Mouse (Mus musculus) liver, postnatal 0 days (tissue): Measurements from ENCODE around the gene Rps6kc1. TPM values are rescaled to one million over a fixed set of nuclear protein-coding genes. Genes with fewer than 3 reads are reported as not detected.

ENCODE experiments used
- ATAC-seq: fragments of 200-750 bp; cut with Nextera tagmentation; 2 replicates; pipeline ENCODE4 v1.8.0; 2017; ENCODE audit warnings: mild to moderate bottlenecking, moderate library complexity
- DNase-seq: peaks from one replicate; pipeline ENCODE4 v3.0.0-alpha.2; 2016
- H3K27ac ChIP-seq: fragments of 300-500 bp; sonication (generic); 2 replicates; pipeline ENCODE4 v1.5.1; 2014; ENCODE audit warnings: antibody characterized with exemption, moderate library complexity, mild to moderate bottlenecking, low read depth
- H3K27me3 ChIP-seq: fragments of 300-500 bp; sonication (generic); 2 replicates; pipeline ENCODE4 v1.6.1; 2014; ENCODE audit warnings: low read length, control low read depth, mixed read lengths; ENCODE audit not compliant: insufficient read depth
- H3K36me3 ChIP-seq: fragments of 300-500 bp; sonication (generic); replicated peaks from 2 replicates; pipeline ENCODE4 v1.6.1; 2014; ENCODE audit warnings: mild to moderate bottlenecking, control low read depth, low read length, moderate library complexity, mixed read lengths; ENCODE audit not compliant: insufficient read depth
- H3K4me1 ChIP-seq: fragments of 300-500 bp; sonication (generic); 2 replicates; pipeline ENCODE4 v1.6.1; 2014; ENCODE audit warnings: antibody characterized with exemption, mild to moderate bottlenecking, control low read depth; ENCODE audit not compliant: insufficient read depth
- H3K4me2 ChIP-seq: fragments of 300-500 bp; sonication (generic); 2 replicates; pipeline ENCODE4 v1.6.1; 2014; ENCODE audit warnings: low read depth, mild to moderate bottlenecking, low read length, moderate library complexity, mixed read lengths
- H3K4me3 ChIP-seq: fragments of 300-500 bp; sonication (generic); 2 replicates; pipeline ENCODE4 v1.5.1; 2014; ENCODE audit warnings: low read depth, low read length
- H3K9ac ChIP-seq: fragments of 300-500 bp; sonication (generic); replicated peaks from 2 replicates; pipeline ENCODE4 v1.6.1; 2014; ENCODE audit warnings: mild to moderate bottlenecking, moderate library complexity
- H3K9me3 ChIP-seq: fragments of 300-500 bp; sonication (generic); 2 replicates; pipeline ENCODE4 v1.6.1; 2016; ENCODE audit warnings: mild to moderate bottlenecking, control low read depth, low read length, mixed read lengths
- CTCF ChIP-seq: sonication (generic); IDR thresholded peaks from 2 replicates; pipeline ENCODE4 v1.5.1; 2016; ENCODE audit warnings: antibody characterized with exemption, low read depth
- EP300 ChIP-seq: IDR thresholded peaks from 2 replicates; pipeline ENCODE4 v1.6.1; 2016; ENCODE audit warnings: antibody characterized with exemption, low read depth, mild to moderate bottlenecking
- WGBS: fragments of 180-500 bp; shearing (Covaris S2); extraction: QIAGEN DNeasy Blood & Tissue Kit; methylation state at CpG from one replicate; pipeline ENCODE4 v1.1.7; 2014; ENCODE audit not compliant: insufficient replicate concordance; 5-methylcytosine and 5-hydroxymethylcytosine counted together
- polyA plus RNA-seq: library from polyadenylated mRNA; unstranded; fragments of >200 nt; fragmentation: Nextera tagmentation; extraction: Ambion mirVana; gene quantifications from 2 replicates; pipeline ENCODE4 v1.2.1, GENCODE M21; 2015

Rps6kc1 gene
- polyA plus RNA-seq, 1 experiment from 2014 or later = 3.9 TPM

GRCm38 (mm10) chr1:190661249-190661648, 250.3 kb downstream of the Rps6kc1 start:
- H3K9ac ChIP-seq = no peak overlapping the region

DNA sequence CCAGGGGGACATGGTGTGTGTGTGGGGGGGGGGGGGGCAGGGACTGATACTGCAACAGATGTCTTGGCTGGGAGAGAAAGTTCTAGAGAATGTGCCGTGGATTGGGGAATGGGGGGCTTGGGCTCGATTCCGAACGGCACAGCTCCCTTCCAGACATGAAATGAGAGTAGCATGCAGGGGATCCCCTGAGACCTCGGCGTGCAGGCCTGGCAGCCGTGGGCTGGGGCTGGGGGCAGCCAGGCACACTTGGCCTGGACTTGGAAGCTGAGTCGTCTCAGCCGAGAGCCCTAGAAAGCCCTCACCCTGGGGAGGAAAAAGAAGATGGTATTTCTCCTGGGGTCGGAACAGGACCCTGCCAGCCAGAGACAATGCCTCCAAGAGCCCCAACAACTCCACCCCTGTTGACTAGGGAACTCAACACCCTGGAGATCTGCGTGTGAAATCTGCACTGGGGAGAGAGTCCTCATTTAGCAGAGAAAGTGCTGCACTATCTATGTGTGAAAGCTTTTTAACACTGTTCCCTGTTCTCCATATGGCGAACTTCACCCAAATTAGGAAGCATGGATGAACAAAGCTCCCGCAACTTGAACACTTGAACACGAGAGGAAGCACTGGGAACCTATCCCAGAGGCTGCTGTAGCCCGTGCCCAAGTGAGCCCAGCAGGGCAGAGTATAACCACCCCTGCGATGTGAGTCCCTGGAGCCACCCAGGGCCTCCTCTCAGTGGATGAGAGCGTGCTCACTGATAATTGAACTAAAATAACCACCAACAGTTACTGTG, 251.7 kb downstream of the Rps6kc1 start:
- H3K27me3 ChIP-seq = no peaks in the 10 kb centered on the region
- H3K9me3 ChIP-seq = no peaks in the 10 kb centered on the region
- H3K4me1 ChIP-seq = no peaks in the 10 kb centered on the region
- H3K27ac ChIP-seq = no peak overlapping the region
- no peaks in the 10 kb centered on the region for H3K36me3 ChIP-seq
- DNase-seq (no peak), ATAC-seq (no peak)
- 81% methylated on average over 17 of the region's 17 CpGs for WGBS
- H3K9ac ChIP-seq = no peak overlapping the region
- no peak overlapping the region for H3K4me2 ChIP-seq
- no peak overlapping the region for H3K4me3 ChIP-seq
- TF ChIP-seq EP300 (no peak), CTCF (no peak)

More at GRCm38 (mm10) chr1:190661249-190661648, 250.3 kb downstream of the Rps6kc1 start:
- no peak overlapping the region for H3K4me3 ChIP-seq
- H3K4me2 ChIP-seq = no peak overlapping the region
- H3K27me3 ChIP-seq = no peaks in the 10 kb centered on the region
- DNase-seq (no peak), ATAC-seq (no peak)
- no peaks in the 10 kb centered on the region for H3K9me3 ChIP-seq
- no peaks in the 10 kb centered on the region for H3K36me3 ChIP-seq
- TF ChIP-seq CTCF = no peak
- no peak for TF ChIP-seq EP300
- no peaks in the 10 kb centered on the region for H3K4me1 ChIP-seq
- WGBS = 77% methylated on average over 15 of the region's 15 CpGs
- no peak overlapping the region for H3K27ac ChIP-seq

GRCm38 (mm10) chr1:190658266-190658665, 253.3 kb downstream of the Rps6kc1 start:
- Histone ChIP-seq H3K4me2 (no peak overlapping the region), H3K27me3 (no peaks in the 10 kb centered on the region), H3K36me3 (no peaks in the 10 kb centered on the region), H3K4me3 (no peak overlapping the region), H3K4me1 (no peaks in the 10 kb centered on the region), H3K9ac (no peak overlapping the region), H3K9me3 (no peaks in the 10 kb centered on the region), H3K27ac (no peak overlapping the region)
- 84% methylated on average over 13 of the region's 13 CpGs for WGBS
- DNase-seq (no peak), ATAC-seq (no peak)
- no peak for TF ChIP-seq CTCF
- no peak for TF ChIP-seq EP300

GRCm38 (mm10) chr1:190656089-190656488, 255.5 kb downstream of the Rps6kc1 start:
- TF ChIP-seq CTCF = no peak
- no peak for TF ChIP-seq EP300
- Histone ChIP-seq H3K27ac (no peak overlapping the region), H3K27me3 (no peaks in the 10 kb centered on the region), H3K4me2 (no peak overlapping the region), H3K4me3 (no peak overlapping the region), H3K9ac (no peak overlapping the region), H3K4me1 (no peaks in the 10 kb centered on the region), H3K9me3 (no peaks in the 10 kb centered on the region), H3K36me3 (no peaks in the 10 kb centered on the region)
- no peak for DNase-seq
- 55% methylated on average over 9 of the region's 9 CpGs for WGBS
- no peak for ATAC-seq

GRCm38 (mm10) chr1:190655651-190656050, 255.9 kb downstream of the Rps6kc1 start:
- no peaks in the 10 kb centered on the region for H3K4me1 ChIP-seq

DNA sequence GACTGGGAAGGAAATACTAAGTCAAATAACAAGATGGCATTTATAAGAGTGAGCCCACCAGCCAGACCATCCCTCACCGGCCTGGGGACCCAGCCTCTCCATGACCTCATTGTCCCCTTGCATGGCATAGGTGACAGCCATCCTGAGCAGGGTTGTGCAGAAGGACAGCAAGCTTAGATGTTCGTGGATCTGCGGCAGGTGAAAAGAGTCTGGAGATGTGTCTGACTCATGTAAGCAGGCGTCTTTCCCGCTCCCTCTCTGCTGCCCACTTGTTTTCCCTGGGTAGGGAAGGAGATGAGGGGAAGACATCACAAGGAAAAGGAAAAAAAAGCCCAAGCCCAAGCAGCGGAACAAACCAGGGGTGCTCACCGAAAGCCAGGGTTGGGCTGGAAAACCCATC, 256.5 kb downstream of the Rps6kc1 start:
- ATAC-seq (no peak), DNase-seq (no peak)
- no peaks in the 10 kb centered on the region for H3K36me3 ChIP-seq
- H3K9ac ChIP-seq = no peak overlapping the region
- H3K27me3 ChIP-seq = no peaks in the 10 kb centered on the region
- H3K4me2 ChIP-seq = no peak overlapping the region
- WGBS = 77% methylated on average over 7 of the region's 7 CpGs
- no peak overlapping the region for H3K27ac ChIP-seq
- H3K4me3 ChIP-seq = no peak overlapping the region
- no peaks in the 10 kb centered on the region for H3K4me1 ChIP-seq
- H3K9me3 ChIP-seq = no peaks in the 10 kb centered on the region
- no peak for TF ChIP-seq EP300
- TF ChIP-seq CTCF = no peak

More at GRCm38 (mm10) chr1:190655651-190656050, 255.9 kb downstream of the Rps6kc1 start:
- DNase-seq (no peak), ATAC-seq (no peak)
- Histone ChIP-seq H3K4me2 (no peak overlapping the region), H3K27ac (no peak overlapping the region), H3K9me3 (no peaks in the 10 kb centered on the region), H3K4me3 (no peak overlapping the region), H3K36me3 (no peaks in the 10 kb centered on the region), H3K9ac (no peak overlapping the region), H3K27me3 (no peaks in the 10 kb centered on the region)
- 82% methylated on average over 7 of the region's 7 CpGs for WGBS
- TF ChIP-seq CTCF (no peak), EP300 (no peak)

DNA sequence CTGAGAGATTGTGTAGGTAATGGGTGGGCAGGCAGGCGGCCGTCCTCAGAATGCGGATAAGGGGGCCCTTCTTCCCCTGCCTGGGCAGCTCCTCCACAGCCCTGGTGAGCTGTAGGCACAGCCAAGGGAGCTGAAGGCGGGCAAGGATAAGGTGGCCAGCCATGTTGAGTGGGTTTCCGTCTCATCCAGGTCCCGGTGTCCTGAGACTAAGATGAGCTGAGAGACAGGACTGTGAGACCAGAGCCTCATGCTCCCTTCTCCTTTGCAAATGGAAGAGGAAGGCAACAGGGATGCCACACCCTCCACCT, 256.9 kb downstream of the Rps6kc1 start:
- no peaks in the 10 kb centered on the region for H3K36me3 ChIP-seq
- WGBS = 82% methylated on average over 6 of the region's 6 CpGs
- no peaks in the 10 kb centered on the region for H3K9me3 ChIP-seq
- TF ChIP-seq EP300 = no peak
- no peak for TF ChIP-seq CTCF
- ATAC-seq (no peak), DNase-seq (no peak)
- no peak overlapping the region for H3K9ac ChIP-seq
- no peaks in the 10 kb centered on the region for H3K4me1 ChIP-seq
- H3K4me2 ChIP-seq = no peak overlapping the region
- H3K27me3 ChIP-seq = no peaks in the 10 kb centered on the region
- H3K27ac ChIP-seq = no peak overlapping the region
- no peak overlapping the region for H3K4me3 ChIP-seq
